ENCODE assay signal across 24 mouse cellular contexts in the genomic region with DNA sequence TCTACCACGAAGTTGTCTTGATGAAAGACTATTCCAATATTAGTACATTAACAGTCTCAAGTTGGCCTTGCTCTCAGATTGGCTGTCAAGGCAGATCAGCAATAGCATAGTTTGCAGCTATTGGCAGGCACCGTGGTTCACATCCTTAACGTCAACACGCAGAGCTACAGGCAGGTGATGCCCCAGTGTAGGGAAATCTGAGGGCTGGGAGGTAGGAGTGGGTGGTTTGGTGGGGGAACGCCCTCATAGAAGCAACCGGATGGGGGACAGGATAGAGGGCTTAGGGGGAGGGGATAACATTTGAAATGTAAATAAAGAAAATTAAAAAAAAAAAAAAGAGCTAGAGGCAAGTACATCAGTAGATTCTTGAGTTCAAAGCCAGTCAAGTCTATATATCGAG. TPM values are rescaled to one million over a fixed set of nuclear protein-coding genes. Genes with fewer than 3 reads are reported as not detected.
DNase-seq lines count a peak whose midpoint lies in the region; ATAC-seq lines count a peak whose summit lies in the region.
"Had no signal": no experiment of that assay in that cellular context is flagged by ENCODE, and none has a peak within 500 bp of the region (broad histone marks: within the 10 kb centered on the region; RNA-seq: fewer than 3 reads in every experiment).

No protein-coding gene starts in this region.

- no peak overlapping the region for H3K4me3 ChIP-seq in intestine, embryonic 16.5 days (ENCODE audit: low read length)
- H3K4me3 ChIP-seq: embryonic facial prominence, embryonic 12.5 days; embryonic facial prominence, embryonic 15.5 days; gastrocnemius, adult 2 months; hindbrain, embryonic 12.5 days; hindbrain, embryonic 15.5 days had no signal

- H3K36me3 ChIP-seq in intestine, embryonic 16.5 days (ENCODE audit: control insufficient read depth, insufficient read depth, low read length), result peaks cover 24% of the 10 kb centered on the region

- DNase-seq in ES-CJ7 (ENCODE audit: low read depth, low spot score), result peak; percentile 32
- peak; percentile 9 for DNase-seq in ZHBTc4 (ENCODE audit: low read depth, low spot score)
- DNase-seq in left cerebral cortex, adult 8-10 months (ENCODE audit: low spot score in 2 of 2), result no peak
- DNase-seq in layer of hippocampus, adult 8-10 months (ENCODE audit: low spot score in 2 of 2), result no peak
- DNase-seq: adrenal gland, adult 8-10 months; adrenal gland, postnatal 25 days; cerebellum, adult 11-12 months; cerebellum, adult 8-10 months; cerebellum, postnatal 10 days; cerebellum, postnatal 36 days; forebrain, postnatal 0 days; gastrocnemius, adult 2 months; gastrocnemius, postnatal 14 days; heart, adult 11 months; kidney, adult 11 months had no signal

- H3K27ac ChIP-seq in intestine, embryonic 16.5 days (ENCODE audit: low read length), result no peak overlapping the region
- H3K27ac ChIP-seq: embryonic facial prominence, embryonic 12.5 days; embryonic facial prominence, embryonic 15.5 days; gastrocnemius, adult 2 months; hindbrain, embryonic 12.5 days; hindbrain, embryonic 15.5 days had no signal

- H3K9me3 ChIP-seq in intestine, embryonic 16.5 days (ENCODE audit: control insufficient read depth, low read length), result no peaks in the 10 kb centered on the region
- H3K9me3 ChIP-seq: embryonic facial prominence, embryonic 12.5 days; embryonic facial prominence, embryonic 15.5 days; hindbrain, embryonic 12.5 days; hindbrain, embryonic 15.5 days had no signal

- H3K4me1 ChIP-seq in intestine, embryonic 16.5 days (ENCODE audit: control insufficient read depth, insufficient read depth, low read length), result no peaks in the 10 kb centered on the region
- H3K4me1 ChIP-seq: embryonic facial prominence, embryonic 12.5 days; embryonic facial prominence, embryonic 15.5 days; hindbrain, embryonic 12.5 days; hindbrain, embryonic 15.5 days had no signal

- ATAC-seq in inflammation-experienced regulatory T-cells, adult 6 months, result peak; percentile 46
- ATAC-seq in intestine, embryonic 16.5 days, result no peak
- ATAC-seq: forebrain, embryonic 14.5 days; forebrain, postnatal 0 days had no signal

- H3K9ac ChIP-seq in intestine, embryonic 16.5 days (ENCODE audit: low read depth, low read length), result no peak overlapping the region
- H3K9ac ChIP-seq: embryonic facial prominence, embryonic 12.5 days; embryonic facial prominence, embryonic 15.5 days; forebrain, postnatal 0 days; hindbrain, embryonic 12.5 days; hindbrain, embryonic 15.5 days had no signal

- WGBS in intestine, embryonic 16.5 days, result 84% methylated on average over 7 of the region's 7 CpGs

- no peak overlapping the region for H3K4me2 ChIP-seq in intestine, embryonic 16.5 days (ENCODE audit: low read depth, low read length)
- H3K4me2 ChIP-seq: embryonic facial prominence, embryonic 12.5 days; embryonic facial prominence, embryonic 15.5 days; heart, embryonic 11.5 days; hindbrain, embryonic 12.5 days; hindbrain, embryonic 15.5 days had no signal

- H3K27me3 ChIP-seq in intestine, embryonic 16.5 days (replicated peaks; ENCODE audit: control insufficient read depth, insufficient read depth, low read length), result no peaks in the 10 kb centered on the region
- H3K27me3 ChIP-seq: CH12.LX; embryonic facial prominence, embryonic 12.5 days; embryonic facial prominence, embryonic 15.5 days; hindbrain, embryonic 12.5 days; hindbrain, embryonic 15.5 days had no signal

RNA-seq across cellular contexts. Expression of gene Copb1, which starts 20.5 kb away (rescaled TPM):
- polyA plus RNA-seq in inflammation-experienced regulatory T-cells, adult 6 months (2017; shearing (Covaris generic)), result 100 to 1,000 TPM; 114 to 150 (median 118) TPM
- total RNA-seq in left cerebral cortex, adult 8-10 months (2022), result 10 to 100 TPM; 56.0 to 68.1 (median 60.6) TPM
- 123 and 130 TPM in 2 replicates for polyA plus RNA-seq in intestine, embryonic 16.5 days (2015; fragmentation: Nextera tagmentation; extraction: Ambion mirVana)
- 10 to 100 TPM; 56.4 to 66.4 (median 63.2) TPM for total RNA-seq in layer of hippocampus, adult 8-10 months (2022)

RNA-seq across cellular contexts. Expression of gene Psma1, which starts 41.9 kb away (rescaled TPM):
- 100 to 1,000 TPM; 227 to 338 (median 255) TPM for polyA plus RNA-seq in inflammation-experienced regulatory T-cells, adult 6 months (2017; shearing (Covaris generic))
- total RNA-seq in left cerebral cortex, adult 8-10 months (2022), result 100 to 1,000 TPM; 112 to 121 (median 117) TPM
- polyA plus RNA-seq in intestine, embryonic 16.5 days (2015; fragmentation: Nextera tagmentation; extraction: Ambion mirVana), result 330 and 361 TPM in 2 replicates
- 100 to 1,000 TPM; 118 to 124 (median 118) TPM for total RNA-seq in layer of hippocampus, adult 8-10 months (2022)

Comparison
In these comparisons a context has a peak if more than half of its experiments do, and no peak if none do; other contexts are left out.
1. DNase-seq: peak in ES-CJ7 (single experiment) and ZHBTc4 (single experiment); none in left cerebral cortex, adult 8-10 months (0 of 2) and layer of hippocampus, adult 8-10 months (0 of 2).